Mouse (Mus musculus) myocyte (in vitro differentiated cells): Measurements from ENCODE around the gene Rbfox1. TPM values are rescaled to one million over a fixed set of nuclear protein-coding genes. Genes with fewer than 3 reads are reported as not detected.

Experiments used
- H3K27me3 ChIP-seq: one replicate; pipeline ENCODE4 v1.6.1; 2011; ENCODE audit not compliant: control insufficient read depth, insufficient read depth, insufficient read length
- H3K36me3 ChIP-seq: one replicate; pipeline ENCODE4 v1.6.1; 2011; ENCODE audit not compliant: control insufficient read depth, insufficient read depth
- H3K4me2 ChIP-seq: one replicate; pipeline ENCODE4 v1.6.1; 2011; ENCODE audit warnings: low read depth, control low read depth
- H3K4me3 ChIP-seq: one replicate; pipeline ENCODE4 v1.5.1; 2011; ENCODE audit warnings: mild to moderate bottlenecking, control low read depth, moderate library complexity
- H3K79me2 ChIP-seq: one replicate; pipeline ENCODE4 v1.6.1; 2011; ENCODE audit not compliant: control insufficient read depth, insufficient read depth
- H3ac ChIP-seq: one replicate; pipeline ENCODE4 v1.6.1; 2011; ENCODE audit not compliant: control insufficient read depth, insufficient read length
- CEBPB ChIP-seq: IDR thresholded peaks from 2 replicates; pipeline ENCODE4 v1.6.1; 2011; ENCODE audit warnings: mild to moderate bottlenecking, moderate library complexity; ENCODE audit not compliant: poor library complexity, insufficient read depth, severe bottlenecking
- E2F4 ChIP-seq: IDR thresholded peaks from one replicate; pipeline ENCODE4 v1.6.1; 2011; ENCODE audit warnings: mild to moderate bottlenecking, control low read depth, moderate library complexity; ENCODE audit not compliant: insufficient read depth
- MAX ChIP-seq: IDR thresholded peaks from one replicate; pipeline ENCODE4 v1.6.1; 2011; ENCODE audit warnings: low read depth, mild to moderate bottlenecking, control low read depth
- MYOD1 ChIP-seq, 3 experiments: IDR thresholded peaks; one replicate each; pipeline ENCODE4 v1.6.1; 2011; ENCODE audit warnings: control low read depth in 2 of 3, low read depth in 2 of 3, mild to moderate bottlenecking in 2 of 3, moderate library complexity in 1 of 3; ENCODE audit not compliant: insufficient read length in 2 of 3, control insufficient read depth in 1 of 3
- MYOG ChIP-seq, 3 experiments: IDR thresholded peaks; one replicate each; pipeline ENCODE4 v1.6.1; 2011; ENCODE audit warnings: control low read depth in 2 of 3, low read depth in 2 of 3, mild to moderate bottlenecking in 2 of 3; ENCODE audit not compliant: insufficient read length in 2 of 3, control insufficient read depth in 1 of 3, insufficient read depth in 1 of 3
- POLR2A ChIP-seq: IDR thresholded peaks from one replicate; pipeline ENCODE4 v1.6.1; 2011; ENCODE audit warnings: low read depth, mild to moderate bottlenecking, control low read depth, moderate library complexity; ENCODE audit not compliant: insufficient read length
- POLR2AphosphoS2 ChIP-seq: IDR thresholded peaks from one replicate; pipeline ENCODE4 v1.6.1; 2011; ENCODE audit warnings: low read depth, control low read depth; ENCODE audit not compliant: insufficient read length
- REST ChIP-seq: IDR thresholded peaks from one replicate; pipeline ENCODE4 v1.6.1; 2011; ENCODE audit warnings: mild to moderate bottlenecking, control low read depth, moderate library complexity; ENCODE audit not compliant: insufficient read depth, insufficient read length
- SRF ChIP-seq: IDR thresholded peaks from one replicate; pipeline ENCODE4 v1.6.1; 2011; ENCODE audit warnings: low read depth; ENCODE audit not compliant: control insufficient read depth, insufficient read length
- TCF12 ChIP-seq: IDR thresholded peaks from one replicate; pipeline ENCODE4 v1.6.1; 2011; ENCODE audit warnings: mild to moderate bottlenecking, control low read depth; ENCODE audit not compliant: poor library complexity, insufficient read depth, severe bottlenecking
- TCF3 ChIP-seq: IDR thresholded peaks from one replicate; pipeline ENCODE4 v1.6.1; 2011; ENCODE audit warnings: low read depth, control low read depth; ENCODE audit not compliant: insufficient read length
- USF1 ChIP-seq: IDR thresholded peaks from one replicate; pipeline ENCODE4 v1.6.1; 2011; ENCODE audit warnings: low read depth, mild to moderate bottlenecking, control low read depth, moderate library complexity
- polyA plus RNA-seq: library from polyadenylated mRNA; unstranded; fragments of >200 nt; fragmentation: generic; extraction: Trizol; gene quantifications from one replicate; pipeline ENCODE4 v1.2.1, GENCODE M21; 2012; ENCODE audit warnings: missing spikeins

Rbfox1 gene
- polyA plus RNA-seq, 1 experiment: 8.3 TPM

- TF ChIP-seq TCF3 (no peak), E2F4 (no peak), MYOD1 (IDR thresholded peaks at IDR 0.05; ENCODE audit: control insufficient read depth in 1 of 3, insufficient read length in 2 of 3, low read depth in 2 of 3) (no peak), REST (no peak), POLR2AphosphoS2 (no peak), POLR2A (no peak), TCF12 (no peak), CEBPB (no peak)
- H3K4me2 ChIP-seq: no peak overlapping the region
- no peak overlapping the region for H3K4me3 ChIP-seq
- H3ac ChIP-seq: no peak overlapping the region
- H3K79me2 ChIP-seq: no peaks in the 10 kb centered on the region
- H3K36me3 ChIP-seq: no peaks in the 10 kb centered on the region
- H3K27me3 ChIP-seq: no peaks in the 10 kb centered on the region
Measured at GRCm38 (mm10) chr16:6000016-6000415, 114.9 kb downstream of the Rbfox1 start.

DNA sequence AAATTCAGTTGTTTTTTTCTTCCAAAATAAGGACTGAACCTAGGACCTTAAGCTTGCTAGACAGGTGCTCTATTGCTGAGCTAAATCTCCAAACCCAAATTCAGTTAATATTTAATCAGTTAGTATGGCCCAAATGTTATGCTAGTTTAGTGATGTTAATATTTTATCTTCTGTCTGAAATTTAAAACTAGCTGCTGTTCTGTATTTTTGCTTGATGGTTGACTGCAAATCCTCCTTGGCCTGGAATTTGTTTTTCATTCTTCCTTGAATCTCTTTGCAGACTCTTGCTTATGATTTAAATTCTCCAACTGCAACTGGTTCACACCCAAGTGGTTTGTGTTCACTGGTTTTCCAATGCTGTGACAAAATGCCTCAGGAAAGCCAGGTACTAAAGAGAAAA, 121.8 kb downstream of the Rbfox1 start:
- no peak for TF ChIP-seq E2F4
- TF ChIP-seq TCF12: no peak
- no peak for TF ChIP-seq REST
- TF ChIP-seq MYOG (IDR thresholded peaks at IDR 0.05; ENCODE audit: control insufficient read depth in 1 of 3, insufficient read depth in 1 of 3, insufficient read length in 2 of 3, low read depth in 2 of 3): no peak
- no peak for TF ChIP-seq POLR2A
- TF ChIP-seq CEBPB: no peak
- no peak for TF ChIP-seq MAX
- TF ChIP-seq USF1: no peak
- TF ChIP-seq POLR2AphosphoS2: no peak
- no peak for TF ChIP-seq TCF3
- TF ChIP-seq MYOD1 (IDR thresholded peaks at IDR 0.05; ENCODE audit: control insufficient read depth in 1 of 3, insufficient read length in 2 of 3, low read depth in 2 of 3): no peak
- TF ChIP-seq SRF: no peak
- Histone ChIP-seq H3K79me2 (no peaks in the 10 kb centered on the region), H3K36me3 (no peaks in the 10 kb centered on the region), H3ac (no peak overlapping the region), H3K4me3 (no peak overlapping the region), H3K4me2 (no peak overlapping the region), H3K27me3 (no peaks in the 10 kb centered on the region)

DNA sequence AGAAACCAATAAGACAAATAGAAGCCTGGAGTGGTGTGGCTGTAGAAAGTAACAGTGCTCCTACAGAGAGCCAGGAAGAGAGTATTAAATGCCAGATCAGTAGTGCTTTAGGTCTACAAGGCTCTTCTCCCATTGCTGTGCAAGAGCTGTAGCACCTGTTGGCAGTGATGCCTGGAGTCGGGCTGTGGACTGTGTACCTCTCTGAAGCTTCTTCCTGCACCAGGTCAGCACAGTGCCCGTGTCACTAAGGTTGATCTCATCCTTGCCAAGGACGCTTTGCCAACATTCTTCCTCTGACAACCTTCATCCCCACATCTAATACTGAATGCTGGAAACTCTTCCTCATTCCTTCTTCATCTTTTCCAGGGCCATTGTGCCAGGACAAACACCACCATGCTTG, 127.7 kb downstream of the Rbfox1 start:
- Histone ChIP-seq H3ac (no peak overlapping the region), H3K4me3 (no peak overlapping the region), H3K4me2 (no peak overlapping the region), H3K36me3 (no peaks in the 10 kb centered on the region), H3K27me3 (no peaks in the 10 kb centered on the region), H3K79me2 (no peaks in the 10 kb centered on the region)
- TF ChIP-seq SRF (no peak), REST (no peak), MAX (no peak), CEBPB (no peak), USF1 (no peak), MYOD1 (IDR thresholded peaks at IDR 0.05; ENCODE audit: control insufficient read depth in 1 of 3, insufficient read length in 2 of 3, low read depth in 2 of 3) (no peak), TCF3 (no peak), POLR2A (no peak)

DNA sequence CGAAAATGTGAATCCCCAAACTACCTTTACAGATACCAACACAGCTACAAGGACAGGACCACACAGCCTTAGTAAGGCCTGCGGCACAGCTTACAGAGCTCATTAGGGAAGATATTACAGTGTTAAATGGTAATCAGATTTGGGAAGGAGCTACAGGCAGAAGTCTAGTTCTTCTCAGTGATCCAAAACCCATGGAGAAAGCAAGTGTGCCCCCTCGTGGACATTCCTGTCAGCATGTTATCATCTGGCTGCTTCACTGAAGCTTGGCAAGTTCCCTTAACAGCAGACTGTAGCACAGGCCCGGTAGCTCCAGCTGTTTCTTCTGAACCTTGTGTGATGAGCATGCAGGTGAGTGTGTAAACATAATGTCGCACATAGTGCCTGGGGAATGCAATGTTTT, 133.5 kb downstream of the Rbfox1 start:
- H3K79me2 ChIP-seq: no peaks in the 10 kb centered on the region
- TF ChIP-seq E2F4 (no peak), TCF3 (no peak), USF1 (no peak), MYOG (IDR thresholded peaks at IDR 0.05; ENCODE audit: control insufficient read depth in 1 of 3, insufficient read depth in 1 of 3, insufficient read length in 2 of 3, low read depth in 2 of 3) (no peak), CEBPB (no peak), TCF12 (no peak), MAX (no peak), POLR2AphosphoS2 (no peak), MYOD1 (IDR thresholded peaks at IDR 0.05; ENCODE audit: control insufficient read depth in 1 of 3, insufficient read length in 2 of 3, low read depth in 2 of 3) (no peak), REST (no peak), POLR2A (no peak), SRF (no peak)
- H3K27me3 ChIP-seq: no peaks in the 10 kb centered on the region
- H3K4me2 ChIP-seq: no peak overlapping the region
- no peak overlapping the region for H3K4me3 ChIP-seq
- no peak overlapping the region for H3ac ChIP-seq
- H3K36me3 ChIP-seq: no peaks in the 10 kb centered on the region

GRCm38 (mm10) chr16:6019361-6019760, 134.2 kb downstream of the Rbfox1 start:
- H3K4me2 ChIP-seq: no peak overlapping the region
- H3K79me2 ChIP-seq: no peaks in the 10 kb centered on the region
- H3K36me3 ChIP-seq: no peaks in the 10 kb centered on the region
- TF ChIP-seq TCF12 (no peak), REST (no peak), CEBPB (no peak), SRF (no peak)
- no peak overlapping the region for H3K4me3 ChIP-seq
- H3ac ChIP-seq: no peak overlapping the region
- H3K27me3 ChIP-seq: no peaks in the 10 kb centered on the region
